Mouse (Mus musculus): ENCODE measurements around the gene Samd4b. TPM values are rescaled to one million over a fixed set of nuclear protein-coding genes. Genes with fewer than 3 reads are reported as not detected.
"Not testable (repeated sequence)": the region's sequence is repeated elsewhere in the genome, so short reads cannot be mapped to it uniquely, and the experiment has no call there.

Samd4b gene
- polyA plus RNA-seq, 1 experiment from 2014 or later: 33.3 TPM

DNA sequence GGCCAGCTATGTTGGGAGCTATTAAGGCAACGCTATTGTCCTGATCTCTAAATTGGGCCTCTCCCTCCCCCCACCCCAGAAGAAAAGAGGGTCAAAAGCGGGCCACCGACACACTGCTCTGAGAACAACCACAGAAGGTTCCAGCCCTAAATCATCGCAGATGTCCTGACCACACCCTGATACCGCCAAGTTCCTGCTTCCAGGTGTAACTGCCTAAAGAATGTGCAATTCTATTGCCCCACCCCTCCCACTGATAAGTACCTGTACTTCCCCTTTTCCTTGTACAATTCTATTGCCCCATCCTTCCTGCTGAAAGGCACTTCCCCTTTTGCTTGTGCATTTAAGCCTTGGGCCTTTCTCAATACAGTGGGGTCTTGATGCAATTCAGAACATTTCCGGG, 59.1 kb downstream of the Samd4b start:
- H3K9me3 ChIP-seq; H3K4me2 ChIP-seq; H3K4me1 ChIP-seq; H3K9ac ChIP-seq; H3K4me3 ChIP-seq; H3K36me3 ChIP-seq; ATAC-seq (ENCODE audit: insufficient number of reproducible peaks, insufficient read depth, low FRiP score, low TSS enrichment, low read depth); H3K27ac ChIP-seq: not testable (repeated sequence)
- 84% methylated on average over 6 of the region's 6 CpGs for WGBS
- peaks cover 12% of the 10 kb centered on the region for H3K27me3 ChIP-seq

DNA sequence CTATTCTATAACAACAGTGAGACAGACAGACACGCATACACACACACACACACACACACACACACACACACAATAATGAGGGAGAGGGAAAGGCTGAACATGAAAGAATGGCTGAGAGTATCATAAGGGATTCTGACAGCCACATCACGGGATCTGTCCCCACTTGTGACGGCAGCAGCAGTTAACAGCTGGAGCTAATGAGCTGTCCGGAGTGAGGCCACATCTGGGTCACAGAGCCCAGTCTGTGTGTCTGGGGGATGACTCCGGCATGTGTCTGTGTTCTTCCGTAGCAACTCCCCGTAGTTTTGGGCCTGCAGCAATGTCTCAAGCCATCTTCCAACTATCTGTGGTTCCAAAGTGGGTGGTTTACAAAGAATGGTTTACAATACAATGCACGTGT, 65.9 kb downstream of the Samd4b start:
- H3K4me3 ChIP-seq: no peak overlapping the region
- WGBS: 53% methylated on average over 8 of the region's 8 CpGs

DNA sequence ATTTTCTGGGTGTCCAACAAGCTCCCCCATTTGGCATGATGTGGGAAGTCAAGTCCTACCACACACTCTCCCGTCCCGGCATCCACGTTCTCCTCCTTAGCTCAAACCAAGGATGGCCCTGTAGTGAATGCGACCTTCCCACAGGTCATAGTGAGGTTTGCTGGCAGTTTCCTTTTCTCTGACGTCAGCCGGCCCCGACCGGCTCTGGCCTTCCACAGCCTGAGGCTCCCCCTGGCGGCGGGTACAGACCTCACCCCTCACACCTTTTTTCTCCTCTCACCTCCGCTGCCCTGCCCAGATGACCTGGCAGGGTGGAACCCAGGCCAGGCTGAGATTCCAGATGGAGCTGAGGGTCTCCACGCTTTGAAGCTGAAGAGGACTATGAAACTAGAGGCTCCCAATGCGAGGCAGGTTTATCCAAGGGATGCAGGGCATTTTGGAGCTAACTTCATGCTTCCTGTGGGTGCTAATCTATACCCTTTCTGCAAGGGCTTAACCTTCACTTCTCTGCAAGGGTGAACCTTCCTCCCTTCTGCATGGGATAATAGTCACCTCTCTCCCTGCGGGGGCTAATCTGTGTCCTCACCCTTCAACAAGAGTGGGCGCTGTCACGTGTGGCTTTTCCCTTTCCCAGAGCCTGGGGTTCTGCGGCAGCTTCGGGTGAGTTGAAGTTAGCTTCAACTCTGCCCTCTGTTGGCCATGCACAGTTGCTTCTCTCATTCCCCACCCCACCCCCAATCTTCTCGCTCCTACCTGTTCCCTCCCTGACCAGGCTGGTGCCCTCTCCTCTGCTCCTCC, 69.8 kb downstream of the Samd4b start:
- Histone ChIP-seq H3K4me3 (no peak overlapping the region), H3K4me2 (no peak overlapping the region), H3K9ac (no peak overlapping the region), H3K27me3 (peaks cover 9% of the 10 kb centered on the region; the same call in 1 of the 2 replicates), H3K36me3 (no peaks in the 10 kb centered on the region), H3K27ac (no peak overlapping the region), H3K9me3 (no peaks in the 10 kb centered on the region), H3K4me1 (no peaks in the 10 kb centered on the region)
- WGBS: 7% methylated on average over 19 of the region's 19 CpGs
- ATAC-seq (ENCODE audit: insufficient number of reproducible peaks, insufficient read depth, low FRiP score, low TSS enrichment, low read depth): no peak

More for the DNA sequence above, 65.9 kb downstream of the Samd4b start:
- Histone ChIP-seq H3K27ac (no peak overlapping the region), H3K9ac (no peak overlapping the region), H3K9me3 (no peaks in the 10 kb centered on the region), H3K27me3 (peaks cover 9% of the 10 kb centered on the region; the same call in 1 of the 2 replicates), H3K4me2 (no peak overlapping the region), H3K4me1 (no peaks in the 10 kb centered on the region), H3K36me3 (no peaks in the 10 kb centered on the region)
- no peak for ATAC-seq (ENCODE audit: insufficient number of reproducible peaks, insufficient read depth, low FRiP score, low TSS enrichment, low read depth)

DNA sequence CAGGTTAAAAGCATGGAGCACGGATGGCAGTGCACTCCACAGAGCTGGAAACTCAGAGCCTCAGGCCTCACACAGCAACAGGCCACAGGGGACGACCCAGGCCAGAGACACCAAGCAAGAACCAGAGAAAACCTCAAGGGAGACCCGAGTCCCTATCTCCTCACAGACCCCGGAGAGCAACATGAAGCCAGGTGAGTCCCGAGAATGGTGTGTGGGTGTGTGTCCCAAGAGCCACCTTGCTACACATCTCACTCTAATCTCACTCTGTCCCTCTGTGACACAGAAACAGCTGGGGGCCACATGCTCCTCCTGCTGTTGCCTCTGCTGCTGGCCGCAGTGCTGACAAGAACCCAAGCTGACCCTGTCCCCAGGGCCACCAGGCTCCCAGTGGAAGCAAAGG, 75.4 kb downstream of the Samd4b start, which contains the start of gene Ifnl3:
Ifnl3 (plus strand) TSS at position 301 of the 400 bp plus-strand sequence.
- not testable (repeated sequence) for ATAC-seq (ENCODE audit: insufficient number of reproducible peaks, insufficient read depth, low FRiP score, low TSS enrichment, low read depth); H3K27ac ChIP-seq; H3K4me1 ChIP-seq; H3K36me3 ChIP-seq; H3K9ac ChIP-seq; H3K4me2 ChIP-seq; H3K27me3 ChIP-seq; H3K4me3 ChIP-seq; H3K9me3 ChIP-seq
- WGBS: 73% methylated on average over 5 of the region's 6 CpGs

DNA sequence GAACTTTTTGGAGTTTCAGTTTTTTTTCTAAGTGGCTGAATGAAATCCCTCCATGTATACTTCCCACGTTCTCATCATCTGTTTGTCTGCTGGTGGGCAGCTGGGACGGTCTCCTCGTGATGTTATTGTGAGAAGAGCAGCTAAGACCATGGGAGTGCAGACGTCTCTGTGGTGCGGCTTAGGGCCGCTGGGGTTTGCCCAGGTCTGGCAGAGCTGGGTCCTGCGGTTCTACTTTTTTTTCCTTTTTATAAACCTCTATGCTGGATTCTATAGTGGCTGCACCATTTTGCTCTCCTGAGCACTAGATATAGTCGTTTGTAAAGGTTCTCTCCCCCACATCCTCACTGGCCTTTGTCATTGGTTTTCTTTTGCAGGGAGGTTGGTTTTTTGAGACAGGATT, 86.5 kb downstream of the Samd4b start:
- Histone ChIP-seq H3K9me3 (no peaks in the 10 kb centered on the region), H3K4me3 (no peak overlapping the region), H3K9ac (no peak overlapping the region), H3K27ac (no peak overlapping the region), H3K36me3 (no peaks in the 10 kb centered on the region), H3K27me3 (no peaks in the 10 kb centered on the region), H3K4me1 (no peaks in the 10 kb centered on the region), H3K4me2 (no peak overlapping the region)
- no peak for ATAC-seq (ENCODE audit: insufficient number of reproducible peaks, insufficient read depth, low FRiP score, low TSS enrichment, low read depth)
- WGBS: 72% methylated on average over 8 of the region's 8 CpGs

DNA sequence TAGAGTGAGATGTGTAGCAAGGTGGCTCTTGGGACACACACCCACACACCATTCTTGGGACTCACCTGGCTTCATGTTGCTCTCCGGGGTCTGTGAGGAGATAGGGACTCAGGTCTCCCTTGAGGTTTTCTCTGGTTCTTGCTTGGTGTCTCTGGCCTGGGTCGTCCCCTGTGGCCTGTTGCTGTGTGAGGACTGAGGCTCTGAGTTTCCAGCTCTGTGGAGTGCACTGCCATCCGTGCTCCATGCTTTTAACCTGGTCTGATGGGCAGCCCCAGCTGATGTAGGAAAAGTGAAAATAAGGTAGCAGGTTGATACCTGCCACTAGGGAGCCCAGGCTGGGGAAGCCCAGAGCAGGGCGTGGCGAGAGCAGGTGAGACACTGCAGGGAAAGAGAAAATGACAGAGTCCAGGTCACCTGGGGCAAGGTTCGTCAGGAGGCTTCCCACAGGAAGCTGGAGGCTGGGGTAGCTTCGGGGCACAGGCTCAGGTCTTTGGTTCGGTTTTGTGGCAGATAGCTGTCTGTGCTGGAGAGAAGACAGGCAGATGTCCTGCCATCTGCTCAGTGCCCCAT, 87.5 kb downstream of the Samd4b start, which contains the start of gene Ifnl2:
Ifnl2 (minus strand) TSS at position 51 of the 570 bp plus-strand sequence.
- not testable (repeated sequence) for H3K9me3 ChIP-seq; H3K4me2 ChIP-seq; H3K4me1 ChIP-seq; H3K9ac ChIP-seq; ATAC-seq (ENCODE audit: insufficient number of reproducible peaks, insufficient read depth, low FRiP score, low TSS enrichment, low read depth); H3K27ac ChIP-seq; H3K4me3 ChIP-seq; H3K36me3 ChIP-seq; H3K27me3 ChIP-seq
- 53% methylated on average over 8 of the region's 8 CpGs for WGBS

DNA sequence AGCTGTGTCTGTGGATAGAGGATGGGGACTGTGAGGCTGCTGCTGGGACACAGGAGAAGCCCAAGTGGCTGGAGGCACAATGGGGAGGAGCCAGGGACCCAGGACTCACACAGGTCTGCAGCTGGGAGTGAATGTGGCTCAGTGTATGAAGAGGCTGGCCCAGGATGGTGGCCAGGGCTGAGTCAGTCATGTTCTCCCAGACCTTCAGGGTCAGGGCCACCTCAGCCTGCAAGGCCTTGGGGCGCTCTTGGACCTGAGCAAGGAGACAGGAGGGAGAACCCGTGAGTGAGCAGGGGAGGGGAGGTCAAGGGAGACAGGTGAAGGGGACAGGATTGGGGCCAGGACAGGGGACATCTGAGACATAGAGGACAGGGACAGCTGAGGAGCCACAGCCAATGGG, 88.8 kb downstream of the Samd4b start:
- not testable (repeated sequence) for H3K9ac ChIP-seq; H3K4me2 ChIP-seq; H3K27ac ChIP-seq; H3K9me3 ChIP-seq; ATAC-seq (ENCODE audit: insufficient number of reproducible peaks, insufficient read depth, low FRiP score, low TSS enrichment, low read depth); H3K27me3 ChIP-seq; H3K4me1 ChIP-seq; H3K4me3 ChIP-seq; H3K36me3 ChIP-seq
- 57% methylated on average over 2 of the region's 2 CpGs for WGBS

DNA sequence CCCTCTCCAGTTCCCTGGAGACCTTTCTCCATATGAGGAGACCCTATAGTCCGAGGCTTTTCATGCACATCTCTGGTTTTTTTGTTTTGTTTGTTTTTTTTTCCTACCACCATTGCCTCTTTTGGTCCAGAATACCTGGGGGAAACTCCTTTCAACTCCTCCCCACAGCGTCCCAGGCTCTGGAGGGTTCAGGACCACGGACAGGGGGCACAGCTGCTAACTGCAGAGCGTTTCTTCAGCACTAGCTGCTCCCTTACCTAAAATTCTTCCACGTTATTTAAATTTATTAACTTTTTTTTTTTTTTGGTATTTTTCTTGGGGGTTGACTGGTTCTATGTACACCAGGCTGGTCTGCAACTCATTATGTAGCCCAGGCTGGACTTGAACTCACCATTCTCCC, 92.4 kb downstream of the Samd4b start:
- 3% methylated on average over 5 of the region's 5 CpGs for WGBS
- no peak overlapping the region for H3K27ac ChIP-seq
- ATAC-seq (ENCODE audit: insufficient number of reproducible peaks, insufficient read depth, low FRiP score, low TSS enrichment, low read depth): no peak
- no peaks in the 10 kb centered on the region for H3K9me3 ChIP-seq
- no peak overlapping the region for H3K9ac ChIP-seq
- H3K4me2 ChIP-seq: no peak overlapping the region
- H3K4me1 ChIP-seq: no peaks in the 10 kb centered on the region
- H3K4me3 ChIP-seq: no peak overlapping the region
- H3K27me3 ChIP-seq: no peaks in the 10 kb centered on the region
- no peaks in the 10 kb centered on the region for H3K36me3 ChIP-seq

DNA sequence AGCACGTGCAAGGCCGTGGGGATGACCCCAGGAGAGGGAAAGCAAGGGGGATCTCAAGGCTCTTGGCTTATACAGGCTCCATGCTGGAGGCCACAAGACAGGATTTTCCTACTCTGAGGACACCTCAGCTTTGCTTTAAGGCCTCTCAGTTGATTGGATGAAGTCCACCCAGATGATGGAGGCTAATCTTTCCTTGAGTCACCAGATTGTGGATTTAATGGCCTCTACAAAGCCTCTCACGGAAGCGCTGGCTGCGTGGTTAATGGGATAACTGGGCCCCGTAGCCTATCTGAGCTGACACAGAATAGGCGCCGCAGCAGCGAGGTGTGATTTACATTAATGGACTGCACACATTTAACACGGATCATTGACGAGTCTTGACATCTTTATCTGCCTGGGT, 102.5 kb downstream of the Samd4b start:
- Histone ChIP-seq H3K4me3 (no peak overlapping the region), H3K27me3 (no peaks in the 10 kb centered on the region), H3K9me3 (no peaks in the 10 kb centered on the region), H3K36me3 (no peaks in the 10 kb centered on the region), H3K27ac (no peak overlapping the region), H3K4me2 (no peak overlapping the region), H3K4me1 (no peaks in the 10 kb centered on the region), H3K9ac (no peak overlapping the region)
- 83% methylated on average over 11 of the region's 11 CpGs for WGBS
- ATAC-seq (ENCODE audit: insufficient number of reproducible peaks, insufficient read depth, low FRiP score, low TSS enrichment, low read depth): no peak

DNA sequence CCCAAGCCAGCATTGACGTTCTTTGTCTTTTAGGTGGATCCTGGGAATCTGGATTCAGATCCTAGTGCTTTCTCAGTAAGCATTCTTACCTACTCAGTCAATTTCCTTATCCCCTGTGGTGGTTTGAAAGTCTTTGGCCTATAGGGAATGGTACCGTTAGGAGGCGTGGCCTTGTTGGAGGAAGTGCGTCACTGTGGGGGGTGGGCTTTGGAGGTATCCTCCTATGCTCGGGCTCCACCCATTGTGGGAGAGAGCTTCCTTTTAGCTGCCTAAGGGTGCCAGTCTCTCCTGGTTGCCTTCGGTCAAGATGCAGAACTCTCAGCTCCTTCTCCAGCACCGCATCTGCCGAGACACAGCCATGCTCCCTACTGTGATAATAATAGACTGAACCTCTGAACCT, 105.6 kb downstream of the Samd4b start:
- no peak overlapping the region for H3K27ac ChIP-seq
- peaks cover 12% of the 10 kb centered on the region for H3K27me3 ChIP-seq
- H3K36me3 ChIP-seq: no peaks in the 10 kb centered on the region
- 76% methylated on average over 8 of the region's 8 CpGs for WGBS
- no peaks in the 10 kb centered on the region for H3K9me3 ChIP-seq
- H3K4me1 ChIP-seq: peaks cover 8% of the 10 kb centered on the region; the same call in 1 of the 2 replicates
- no peak for ATAC-seq (ENCODE audit: insufficient number of reproducible peaks, insufficient read depth, low FRiP score, low TSS enrichment, low read depth)
- no peak overlapping the region for H3K4me2 ChIP-seq
- H3K4me3 ChIP-seq: no peak overlapping the region
- no peak overlapping the region for H3K9ac ChIP-seq

DNA sequence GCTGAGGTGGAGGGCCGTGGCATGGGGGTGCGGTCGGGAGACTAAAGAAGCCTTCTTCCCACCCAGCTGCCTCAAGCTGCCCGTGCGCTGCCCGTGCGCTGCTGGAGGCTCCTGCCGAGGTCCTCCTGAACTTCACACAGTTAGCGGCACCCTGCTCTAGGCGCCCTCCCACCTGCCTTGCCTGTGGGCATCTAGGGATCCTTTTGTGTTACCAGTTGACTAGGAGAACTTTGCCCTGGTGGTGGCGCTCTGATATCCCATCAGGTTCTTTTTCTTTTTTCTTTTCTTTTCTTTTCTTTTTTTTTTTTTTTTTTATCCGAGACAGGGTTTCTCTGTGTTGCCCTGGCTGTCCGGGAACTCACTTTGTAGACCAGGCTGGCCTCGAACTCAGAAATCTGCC, 107.0 kb downstream of the Samd4b start:
- no peak overlapping the region for H3K4me3 ChIP-seq
- WGBS: 26% methylated on average over 14 of the region's 14 CpGs
- no peaks in the 10 kb centered on the region for H3K9me3 ChIP-seq
- no peak overlapping the region for H3K27ac ChIP-seq
- peak overlapping the region; percentile 21 for H3K4me2 ChIP-seq
- H3K9ac ChIP-seq: no peak overlapping the region
- H3K4me1 ChIP-seq: peaks cover 8% of the 10 kb centered on the region; the same call in 1 of the 2 replicates
- no peak for ATAC-seq (ENCODE audit: insufficient number of reproducible peaks, insufficient read depth, low FRiP score, low TSS enrichment, low read depth)
- peaks cover 15% of the 10 kb centered on the region for H3K27me3 ChIP-seq
- no peaks in the 10 kb centered on the region for H3K36me3 ChIP-seq

DNA sequence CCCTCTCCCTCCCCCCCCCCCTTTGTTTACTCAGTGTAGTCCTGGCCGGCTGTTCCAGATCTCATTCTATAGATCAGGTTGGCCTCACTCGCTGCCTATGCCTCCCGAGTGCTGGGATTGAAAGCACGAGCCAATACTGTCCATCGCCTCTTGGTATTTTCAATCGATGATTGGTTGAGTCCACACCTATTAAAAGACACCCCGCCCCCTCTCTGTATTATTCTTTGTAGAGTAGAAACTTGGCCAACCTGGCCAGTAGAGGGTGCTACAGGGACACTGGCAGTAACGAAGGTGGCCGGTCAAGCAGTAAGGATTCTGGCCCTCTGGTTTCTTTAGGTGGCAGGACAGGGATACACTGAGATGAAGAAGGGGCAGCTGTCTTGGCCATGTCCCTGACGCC, 107.5 kb downstream of the Samd4b start:
- no peaks in the 10 kb centered on the region for H3K9me3 ChIP-seq
- H3K9ac ChIP-seq: no peak overlapping the region
- no peak for ATAC-seq (ENCODE audit: insufficient number of reproducible peaks, insufficient read depth, low FRiP score, low TSS enrichment, low read depth)
- peaks cover 15% of the 10 kb centered on the region for H3K27me3 ChIP-seq
- H3K4me2 ChIP-seq: peak overlapping the region; percentile 21
- H3K27ac ChIP-seq: no peak overlapping the region
- H3K36me3 ChIP-seq: no peaks in the 10 kb centered on the region
- WGBS: 2% methylated on average over 10 of the region's 10 CpGs
- peaks cover 8% of the 10 kb centered on the region; the same call in 1 of the 2 replicates for H3K4me1 ChIP-seq
- H3K4me3 ChIP-seq: no peak overlapping the region
